Mouse (Mus musculus) brain, embryonic 14.5 days (tissue): ENCODE data around the gene Gipc2. TPM values are rescaled to one million over a fixed set of nuclear protein-coding genes. Genes with fewer than 3 reads are reported as not detected.
"Not testable (repeated sequence)": the region's sequence is repeated elsewhere in the genome, so short reads cannot be mapped to it uniquely, and the experiment has no call there.

Source experiments
- DNase-seq: peaks from one replicate; pipeline ENCODE4 v3.0.0-alpha.2; 2011; ENCODE audit warnings: low read depth
- CTCF ChIP-seq: fragments of 200-500 bp; IDR thresholded peaks from 2 replicates; pipeline ENCODE4 v1.5.1; 2012; ENCODE audit warnings: inconsistent platforms, mild to moderate bottlenecking, moderate library complexity, borderline replicate concordance; ENCODE audit not compliant: insufficient read depth, insufficient read length; ENCODE audit errors: extremely low read depth
- POLR2A ChIP-seq: fragments of 200-500 bp; IDR thresholded peaks from 2 replicates; pipeline ENCODE4 v1.6.1; 2012; ENCODE audit warnings: mild to moderate bottlenecking, inconsistent platforms, borderline replicate concordance; ENCODE audit not compliant: poor library complexity, insufficient read depth, insufficient read length, severe bottlenecking; ENCODE audit errors: extremely low read depth
- polyA plus RNA-seq: library from polyadenylated mRNA; depleted of rRNA; stranded (reverse); fragments of >200 nt; gene quantifications from 2 replicates; pipeline ENCODE4 v1.2.3, GENCODE M21; 2012

The Gipc2 gene
- polyA plus RNA-seq, 1 experiment = 6.0 TPM

DNA sequence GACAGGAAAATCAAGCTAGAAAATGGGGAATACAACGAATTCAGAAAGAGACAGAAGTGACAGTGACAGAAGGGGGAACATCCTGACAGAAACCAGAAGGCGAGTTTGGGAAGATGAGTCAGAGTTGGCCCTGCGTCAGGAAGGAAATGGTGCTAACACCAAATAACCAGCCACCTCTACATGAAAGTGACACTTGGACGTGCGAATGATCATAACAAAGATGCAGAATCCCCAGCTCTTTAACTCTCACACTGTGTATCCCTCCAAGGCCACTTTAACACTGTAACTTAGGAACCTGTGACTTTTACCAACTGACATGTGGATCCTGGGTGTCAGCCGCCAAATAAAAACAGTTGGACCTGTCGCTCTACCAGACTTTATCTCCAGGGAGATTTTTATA lies 16.6 kb downstream of the Gipc2 start:
- no peak for TF ChIP-seq POLR2A
- no peak for TF ChIP-seq CTCF
- no peak for DNase-seq

DNA sequence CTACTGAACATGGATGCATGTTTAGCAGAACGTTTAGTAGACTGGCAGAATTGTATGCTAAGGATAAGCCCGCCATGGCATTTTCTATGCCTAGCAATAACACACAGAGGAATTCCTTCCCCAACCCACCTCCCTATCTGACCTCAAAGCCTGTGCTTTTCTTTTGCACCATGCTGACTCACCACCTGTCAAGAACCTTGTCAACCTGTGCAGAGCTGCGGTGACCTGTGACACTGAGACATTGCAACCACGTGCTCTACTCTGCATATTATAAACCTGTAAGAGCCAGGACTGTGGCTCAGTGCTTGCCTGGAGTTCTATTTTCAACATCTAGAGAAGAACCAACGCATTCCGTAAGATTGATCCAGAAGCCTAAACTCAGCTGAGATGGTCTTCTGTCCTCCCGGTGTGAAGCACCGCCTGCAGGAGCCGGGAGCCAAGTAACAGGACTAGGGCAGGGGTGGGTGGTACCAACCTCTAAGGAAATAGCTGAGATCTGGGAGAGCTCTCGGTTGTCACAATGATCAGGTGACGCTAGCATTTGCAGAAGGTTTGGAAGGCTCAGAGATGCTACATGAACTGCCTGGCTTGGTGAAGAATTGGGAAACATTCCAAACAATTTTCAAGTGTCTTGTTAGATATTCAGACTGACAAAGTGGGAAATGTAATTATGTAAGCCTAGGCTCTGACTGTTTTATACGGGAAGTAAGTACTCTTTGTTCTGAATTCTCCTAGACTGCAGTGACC lies 18.8 kb downstream of the Gipc2 start:
- no peak for DNase-seq
- TF ChIP-seq CTCF = no peak

DNA sequence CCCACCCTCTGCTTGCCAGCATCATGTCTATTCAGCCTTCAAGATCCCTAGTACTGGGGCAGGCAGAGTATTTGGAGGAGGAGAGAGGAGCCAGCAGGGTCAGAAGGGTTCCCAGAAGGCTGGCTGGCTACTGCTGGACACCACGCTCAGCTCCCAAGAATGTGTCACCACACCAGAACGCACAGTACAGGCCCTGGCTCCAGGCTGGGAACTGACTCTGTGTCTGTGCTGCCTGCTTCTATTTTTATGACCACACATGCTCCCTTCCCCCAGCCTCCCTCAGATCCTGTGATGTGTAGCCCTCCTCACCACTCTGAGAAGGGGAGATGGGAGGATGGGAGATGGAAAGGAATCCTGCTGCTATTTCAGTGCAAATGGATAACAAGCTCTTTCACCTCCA lies 20.8 kb downstream of the Gipc2 start:
- peak; percentile 11 for DNase-seq

DNA sequence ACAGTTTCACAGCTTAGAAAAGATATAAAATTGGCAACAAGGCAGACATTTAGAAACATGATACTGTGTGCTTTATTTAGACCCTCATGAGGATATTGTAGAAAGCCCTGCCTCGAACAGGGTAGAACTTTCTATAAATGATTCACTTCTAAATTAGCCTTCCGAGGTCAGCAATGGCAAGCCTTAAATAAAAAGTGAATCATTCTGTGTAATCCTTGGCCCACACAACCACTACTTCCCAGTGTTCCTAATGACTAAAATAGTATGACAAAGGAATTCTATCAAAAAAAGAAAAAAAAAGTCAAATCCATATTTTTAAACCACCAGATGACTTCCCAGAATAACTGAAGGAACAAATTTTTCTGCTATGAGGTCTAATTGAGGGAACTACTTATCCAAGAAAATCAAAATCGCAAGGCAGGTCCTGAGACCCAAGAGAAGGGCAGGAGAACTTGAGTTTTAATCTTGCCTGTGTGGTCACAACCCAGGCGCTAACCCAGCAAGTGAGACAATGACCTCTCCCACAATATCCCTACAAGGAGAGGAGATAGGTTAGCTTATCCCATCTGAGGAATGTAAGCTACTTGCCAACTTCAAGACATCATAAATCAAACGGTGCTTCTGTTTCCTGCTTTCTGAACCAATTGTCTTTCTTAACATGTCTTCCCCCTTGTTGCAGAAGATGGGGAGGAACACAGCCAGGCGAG lies 22.9 kb downstream of the Gipc2 start:
- TF ChIP-seq POLR2A = no peak
- TF ChIP-seq CTCF = no peak
- no peak for DNase-seq

More for the DNA sequence above, 20.8 kb downstream of the Gipc2 start:
- TF ChIP-seq POLR2A = no peak
- TF ChIP-seq CTCF = no peak

DNA sequence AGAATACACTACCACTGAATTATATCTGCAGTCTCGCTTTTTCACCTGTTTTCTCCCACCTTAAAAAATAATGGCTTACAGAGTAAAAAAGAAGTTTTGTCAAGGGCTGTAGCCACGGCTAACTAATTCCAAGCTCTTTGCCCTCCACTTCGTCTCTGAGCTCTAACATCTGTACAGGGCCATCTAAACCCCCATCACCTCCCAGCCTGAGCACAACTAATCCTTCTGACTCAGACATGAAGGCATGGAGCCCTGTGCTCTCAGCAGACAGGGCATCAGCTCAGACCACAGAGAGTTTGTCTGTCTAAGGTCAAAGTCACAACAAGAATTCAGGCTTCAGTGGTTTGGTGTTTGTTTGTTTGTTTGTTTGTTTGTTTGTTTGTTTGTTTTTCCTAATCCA lies 23.9 kb downstream of the Gipc2 start:
- no peak for DNase-seq
- TF ChIP-seq CTCF (no peak), POLR2A (no peak)

DNA sequence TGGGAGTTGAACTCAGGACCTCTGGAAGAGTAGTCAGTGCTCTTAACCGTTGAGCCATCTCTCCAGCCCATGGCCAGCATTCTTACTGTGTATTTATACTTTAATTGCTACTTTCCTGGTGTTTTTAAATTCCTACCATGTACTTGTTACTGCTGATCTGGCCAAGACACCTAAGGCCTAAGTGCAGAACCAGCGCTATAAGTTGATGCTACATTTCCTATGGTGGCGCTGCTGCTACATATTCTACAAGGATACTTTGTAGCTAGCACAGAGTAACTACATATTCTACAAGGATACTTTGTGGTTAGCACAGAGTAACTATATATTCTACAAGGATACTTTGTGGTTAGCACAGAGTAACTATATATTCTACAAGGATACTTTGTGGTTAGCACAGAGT lies 26.7 kb downstream of the Gipc2 start:
- DNase-seq = not testable (repeated sequence)

DNA sequence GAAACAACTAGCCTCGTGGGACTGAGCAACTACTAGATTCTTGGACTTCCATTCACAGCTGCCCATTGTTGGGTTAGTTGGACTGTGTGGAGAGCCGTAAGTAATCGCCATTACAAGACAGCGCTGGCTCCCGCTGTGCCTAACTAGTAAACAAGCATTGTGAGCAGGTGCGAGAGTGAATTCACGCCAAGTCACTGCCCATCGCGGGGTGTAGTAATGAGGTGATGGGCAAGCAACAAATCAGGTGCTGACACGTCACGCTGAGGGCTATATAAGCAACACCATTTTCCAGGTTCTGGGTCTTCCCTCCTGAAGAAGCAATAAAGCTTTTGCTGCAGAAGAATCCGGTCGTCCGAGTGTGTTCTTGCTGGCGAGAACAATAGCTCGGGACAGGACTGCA lies 29.9 kb downstream of the Gipc2 start:
- peak; percentile 17 for DNase-seq

DNA sequence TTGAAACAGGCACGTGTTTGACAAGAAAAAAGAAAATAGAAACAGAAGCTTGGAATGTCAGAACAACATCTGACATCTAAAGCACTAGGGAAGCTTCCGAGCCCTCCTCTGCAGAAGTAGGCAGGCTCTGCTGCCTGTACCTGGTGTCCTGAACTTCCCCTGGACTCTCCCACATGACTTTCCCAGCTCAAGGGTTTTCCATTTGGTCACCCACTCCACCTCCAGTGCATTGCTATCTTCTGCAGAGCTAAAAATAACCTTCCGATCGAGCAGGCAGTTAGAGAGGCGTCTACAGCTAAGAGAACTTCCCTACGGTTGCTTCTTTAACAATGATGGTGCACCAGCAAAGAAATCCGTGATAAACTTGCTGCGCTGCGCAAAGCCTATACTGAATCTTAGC lies 32.4 kb downstream of the Gipc2 start:
- no peak for DNase-seq
- TF ChIP-seq POLR2A = no peak
- TF ChIP-seq CTCF = no peak

DNA sequence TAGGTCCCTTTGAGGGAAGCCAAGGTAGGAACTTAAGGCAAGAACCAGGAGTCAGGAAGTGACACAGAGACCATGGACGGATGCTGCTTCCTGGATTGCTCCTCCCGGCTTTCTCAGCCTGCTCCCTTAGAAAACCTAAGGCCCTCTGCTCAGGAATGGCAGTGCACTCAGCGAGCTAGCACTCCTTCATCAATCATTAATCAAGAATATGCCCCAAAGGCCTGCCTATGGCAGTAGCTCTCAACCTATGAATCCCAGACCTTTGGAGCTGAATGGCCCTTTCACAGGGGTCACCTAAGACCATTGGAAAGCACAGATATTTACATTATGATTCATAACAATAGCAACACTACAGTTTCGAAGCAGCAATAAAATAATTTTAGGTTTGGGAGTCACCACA lies 35.1 kb downstream of the Gipc2 start:
- no peak for TF ChIP-seq CTCF
- no peak for TF ChIP-seq POLR2A
- DNase-seq = no peak

DNA sequence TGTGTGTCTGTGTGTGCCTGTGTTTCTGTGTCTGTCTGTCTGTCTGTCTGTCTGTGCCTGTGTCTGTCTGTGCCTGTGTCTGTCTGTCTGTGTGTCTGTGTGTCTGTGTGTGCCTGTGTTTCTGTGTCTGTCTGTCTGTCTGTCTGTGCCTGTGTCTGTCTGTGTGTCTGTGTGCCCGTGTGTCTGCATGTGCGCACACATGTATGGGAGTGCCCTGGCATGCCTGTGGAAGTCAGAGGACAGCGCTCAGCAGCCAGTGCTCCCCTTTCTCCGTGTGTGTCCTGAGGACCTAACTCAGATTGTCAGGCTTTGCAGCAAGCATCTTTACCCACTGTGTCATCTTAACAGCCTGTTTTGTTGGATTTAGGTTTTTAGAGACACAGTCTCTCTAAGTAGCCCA lies 36.6 kb downstream of the Gipc2 start:
- not testable (repeated sequence) for DNase-seq

DNA sequence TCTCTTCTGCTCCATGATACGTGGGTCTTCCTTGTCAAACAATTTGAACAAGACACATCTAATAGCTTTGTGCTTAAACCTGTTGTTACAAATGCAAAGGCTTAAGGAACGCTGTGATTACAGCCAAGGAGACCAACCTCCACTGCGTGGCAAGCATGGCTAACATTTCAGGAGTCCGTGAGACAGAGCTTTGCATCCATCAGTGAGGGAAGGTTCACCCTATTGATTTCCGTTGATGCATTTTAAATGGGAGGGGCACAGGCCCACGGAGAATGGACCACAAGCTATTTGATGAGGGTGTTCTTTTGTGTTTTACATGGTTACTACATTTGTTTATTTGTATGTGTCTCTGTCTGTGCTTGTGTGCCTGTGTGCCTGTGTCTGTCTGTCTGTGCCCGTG lies 37.4 kb downstream of the Gipc2 start:
- TF ChIP-seq POLR2A (no peak), CTCF (no peak)
- no peak for DNase-seq

DNA sequence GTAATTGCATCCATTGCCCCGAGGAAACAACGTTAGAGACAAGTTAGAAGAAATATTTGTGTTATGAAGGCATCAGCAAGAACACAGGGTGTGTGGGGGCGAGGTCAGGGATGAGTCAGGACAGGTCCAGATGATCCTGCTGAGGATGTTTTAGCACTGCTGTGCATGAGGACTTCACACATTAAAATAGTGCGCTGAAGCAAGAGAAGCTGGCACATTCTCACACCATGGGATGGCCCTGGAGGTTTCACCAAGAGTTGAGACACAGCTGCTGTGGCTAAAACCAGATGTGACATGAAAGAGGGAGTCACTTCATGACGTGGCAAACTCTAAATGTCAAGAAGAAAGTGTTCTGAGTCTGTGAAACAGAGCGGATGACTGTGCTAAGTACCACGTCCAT lies 38.9 kb downstream of the Gipc2 start:
- DNase-seq = no peak
- no peak for TF ChIP-seq CTCF
- no peak for TF ChIP-seq POLR2A

DNA sequence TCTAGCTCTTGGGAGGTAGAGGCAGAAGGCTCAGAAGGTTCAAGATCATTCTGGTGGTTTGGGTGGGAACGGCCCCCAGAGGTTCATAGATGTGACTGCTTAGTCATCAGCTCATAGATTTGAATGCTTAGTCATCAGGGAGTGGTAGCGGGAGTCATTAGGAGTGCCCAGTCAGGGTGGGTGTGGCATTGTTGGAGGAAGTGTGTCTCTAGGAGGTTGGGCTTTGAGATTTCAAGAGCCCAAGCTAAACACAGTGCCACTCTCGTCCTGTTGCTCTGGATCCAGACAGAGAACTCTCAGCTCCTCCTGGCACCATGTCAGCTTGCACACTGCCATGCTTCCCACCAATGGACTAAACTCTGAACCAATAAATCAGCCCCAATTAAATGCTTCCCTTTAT lies 43.3 kb downstream of the Gipc2 start:
- TF ChIP-seq CTCF (no peak), POLR2A (no peak)
- DNase-seq = no peak
